Mouse (Mus musculus): ENCODE data around the gene Lrrc1. TPM values are rescaled to one million over a fixed set of nuclear protein-coding genes. Genes with fewer than 3 reads are reported as not detected.
A peak's percentile ranks its signal among the peaks of the same experiment; 100 is the strongest.

Gene Lrrc1
- total and polyA plus RNA-seq, 2 experiments from 2014 or later = 7.4 to 19.8 TPM

DNA sequence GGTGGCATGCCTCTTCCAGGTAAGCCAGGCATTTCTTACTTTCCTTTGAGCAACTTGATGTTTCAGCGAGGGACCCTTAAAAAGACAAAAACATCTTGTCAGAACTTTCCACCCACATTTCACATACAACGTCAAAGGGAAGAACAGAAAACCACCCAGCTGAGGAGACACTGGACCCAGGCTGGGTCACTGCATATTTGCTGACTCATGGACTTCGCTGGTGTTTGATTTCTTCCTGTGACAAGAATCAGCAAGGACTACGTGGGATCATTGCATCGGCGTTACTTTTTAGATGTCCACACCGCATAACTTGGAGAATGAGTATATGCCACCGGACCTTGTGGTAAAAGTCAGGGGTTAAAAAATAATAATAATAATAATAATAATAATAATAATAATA lies 155.7 kb downstream of the Lrrc1 start:
- 89% methylated on average over 8 of the region's 8 CpGs for WGBS
- Histone ChIP-seq H3K9ac (replicated peaks; ENCODE audit: low read length) (no peak overlapping the region), H3K4me2 (ENCODE audit: low read depth, low read length) (no peak overlapping the region), H3K4me1 (ENCODE audit: insufficient read depth, low read length) (no peaks in the 10 kb centered on the region), H3K4me3 (ENCODE audit: low read length) (no peak overlapping the region), H3K27me3 (ENCODE audit: insufficient read depth, low read length) (no peaks in the 10 kb centered on the region), H3K9me3 (ENCODE audit: low read length) (no peaks in the 10 kb centered on the region), H3K36me3 (ENCODE audit: insufficient read depth, low read length) (no peaks in the 10 kb centered on the region), H3K27ac (no peak overlapping the region)
- no peak for TF ChIP-seq CTCF (IDR thresholded peaks at IDR 0.05; ENCODE audit: low read depth)
- DNase-seq (ENCODE audit: low spot score) (no peak), ATAC-seq (no peak)

DNA sequence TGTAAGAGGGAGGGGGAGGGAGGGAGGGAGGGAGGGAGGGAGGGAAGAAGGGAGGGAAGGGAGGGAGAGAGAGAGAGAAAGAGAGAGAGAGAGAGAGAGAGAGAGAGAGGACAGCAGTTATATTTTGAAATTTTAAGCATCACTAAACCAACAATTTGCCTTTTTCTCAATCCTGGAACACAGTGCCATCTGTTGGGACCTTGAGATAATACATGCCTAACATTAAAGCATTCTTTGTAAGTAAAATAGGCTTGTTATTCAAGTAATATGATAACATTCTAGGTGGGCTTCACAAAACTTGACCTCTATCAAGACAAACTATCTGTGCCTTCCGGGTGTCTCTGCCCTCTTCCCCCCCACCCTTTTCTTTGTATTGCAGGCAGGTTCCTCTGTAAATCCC lies 157.9 kb downstream of the Lrrc1 start:
- Histone ChIP-seq H3K4me2 (ENCODE audit: low read depth, low read length) (no peak overlapping the region), H3K27me3 (ENCODE audit: insufficient read depth, low read length) (no peaks in the 10 kb centered on the region), H3K4me3 (ENCODE audit: low read length) (no peak overlapping the region), H3K27ac (no peak overlapping the region), H3K4me1 (ENCODE audit: insufficient read depth, low read length) (no peaks in the 10 kb centered on the region), H3K9ac (replicated peaks; ENCODE audit: low read length) (no peak overlapping the region), H3K36me3 (ENCODE audit: insufficient read depth, low read length) (no peaks in the 10 kb centered on the region), H3K9me3 (ENCODE audit: low read length) (no peaks in the 10 kb centered on the region)
- TF ChIP-seq CTCF (IDR thresholded peaks at IDR 0.05; ENCODE audit: low read depth) = peak; percentile 65
- WGBS = 45% methylated on average over 1 of the region's 1 CpGs
- ATAC-seq (no peak), DNase-seq (ENCODE audit: low spot score) (peak; percentile 68)

DNA sequence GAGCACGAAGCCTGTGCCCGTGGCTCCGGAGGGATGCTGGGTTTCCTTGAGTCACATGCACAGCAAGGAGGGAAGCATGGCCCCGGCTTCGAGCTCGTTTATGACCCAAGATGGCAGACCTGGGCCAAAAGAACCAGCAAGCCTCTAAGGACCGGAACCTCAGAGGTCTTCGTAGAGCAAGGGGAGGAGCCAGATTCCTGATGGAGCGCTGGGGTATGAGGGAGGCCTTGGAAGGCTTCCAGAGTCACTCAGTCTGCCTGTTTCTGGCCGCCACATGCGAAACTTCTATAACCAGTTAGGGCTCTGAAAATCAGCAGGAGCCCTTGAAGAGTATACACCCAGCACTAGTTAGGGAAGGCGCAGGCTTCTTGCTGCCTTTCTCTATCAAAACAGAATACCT lies 159.1 kb downstream of the Lrrc1 start:
- Histone ChIP-seq H3K36me3 (ENCODE audit: insufficient read depth, low read length) (no peaks in the 10 kb centered on the region), H3K9me3 (ENCODE audit: low read length) (no peaks in the 10 kb centered on the region), H3K4me2 (ENCODE audit: low read depth, low read length) (no peak overlapping the region), H3K4me3 (ENCODE audit: low read length) (no peak overlapping the region), H3K4me1 (ENCODE audit: insufficient read depth, low read length) (no peaks in the 10 kb centered on the region), H3K27me3 (ENCODE audit: insufficient read depth, low read length) (no peaks in the 10 kb centered on the region), H3K27ac (no peak overlapping the region), H3K9ac (replicated peaks; ENCODE audit: low read length) (no peak overlapping the region)
- ATAC-seq (no peak), DNase-seq (ENCODE audit: low spot score) (no peak)
- no peak for TF ChIP-seq CTCF (IDR thresholded peaks at IDR 0.05; ENCODE audit: low read depth)
- 73% methylated on average over 12 of the region's 12 CpGs for WGBS

DNA sequence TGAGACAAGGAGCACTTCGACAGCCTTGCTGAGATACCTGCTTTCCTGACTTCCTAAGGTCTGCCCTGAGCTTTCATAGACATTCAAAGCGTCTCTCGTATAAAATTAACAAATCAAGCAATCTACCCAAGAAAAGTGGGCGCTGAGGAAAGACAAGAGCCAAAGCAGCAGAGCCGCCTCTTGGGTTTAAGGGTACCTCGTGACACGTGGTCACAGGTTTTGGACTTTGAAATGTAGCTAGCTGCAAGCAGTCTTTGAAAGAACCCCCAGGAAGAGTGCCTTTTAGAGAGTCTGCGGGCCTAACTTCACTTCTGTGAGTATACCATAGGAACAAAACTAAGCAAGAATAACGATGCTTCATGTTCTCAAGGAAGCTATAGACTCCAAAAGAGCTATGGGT lies 160.0 kb downstream of the Lrrc1 start:
- no peak for TF ChIP-seq CTCF (IDR thresholded peaks at IDR 0.05; ENCODE audit: low read depth)
- 91% methylated on average over 9 of the region's 9 CpGs for WGBS
- H3K9ac ChIP-seq (replicated peaks; ENCODE audit: low read length) = no peak overlapping the region
- H3K4me2 ChIP-seq (ENCODE audit: low read depth, low read length) = no peak overlapping the region
- ATAC-seq (no peak), DNase-seq (ENCODE audit: low spot score) (no peak)
- H3K27ac ChIP-seq = no peak overlapping the region
- no peak overlapping the region for H3K4me3 ChIP-seq (ENCODE audit: low read length)
- no peaks in the 10 kb centered on the region for H3K4me1 ChIP-seq (ENCODE audit: insufficient read depth, low read length)
- no peaks in the 10 kb centered on the region for H3K9me3 ChIP-seq (ENCODE audit: low read length)
- H3K36me3 ChIP-seq (ENCODE audit: insufficient read depth, low read length) = no peaks in the 10 kb centered on the region
- H3K27me3 ChIP-seq (ENCODE audit: insufficient read depth, low read length) = no peaks in the 10 kb centered on the region

DNA sequence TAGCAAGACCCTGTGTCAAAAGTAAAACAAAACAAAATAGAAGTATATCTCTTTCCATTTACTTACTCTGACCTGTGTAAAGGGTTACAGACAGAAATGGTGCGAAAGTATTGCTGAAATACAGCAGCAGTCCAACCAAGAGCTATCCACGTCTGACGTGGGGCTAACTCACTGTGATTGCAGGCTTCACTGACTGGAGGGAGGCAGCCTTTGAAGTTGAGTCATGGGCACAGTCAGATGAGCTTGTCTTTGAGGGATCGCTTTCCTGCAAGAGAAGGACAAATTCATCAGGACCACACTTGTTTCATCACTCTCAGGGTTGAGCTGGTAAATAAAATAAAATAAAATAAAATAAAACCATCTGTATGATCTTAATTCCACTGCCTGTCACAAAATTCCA lies 160.7 kb downstream of the Lrrc1 start:
- Histone ChIP-seq H3K9me3 (ENCODE audit: low read length) (no peaks in the 10 kb centered on the region), H3K27ac (no peak overlapping the region), H3K36me3 (ENCODE audit: insufficient read depth, low read length) (no peaks in the 10 kb centered on the region), H3K4me2 (ENCODE audit: low read depth, low read length) (no peak overlapping the region), H3K4me1 (ENCODE audit: insufficient read depth, low read length) (no peaks in the 10 kb centered on the region), H3K9ac (replicated peaks; ENCODE audit: low read length) (no peak overlapping the region), H3K27me3 (ENCODE audit: insufficient read depth, low read length) (no peaks in the 10 kb centered on the region), H3K4me3 (ENCODE audit: low read length) (no peak overlapping the region)
- WGBS = 81% methylated on average over 4 of the region's 4 CpGs
- no peak for TF ChIP-seq CTCF (IDR thresholded peaks at IDR 0.05; ENCODE audit: low read depth)
- no peak for DNase-seq (ENCODE audit: low spot score)
- no peak for ATAC-seq

DNA sequence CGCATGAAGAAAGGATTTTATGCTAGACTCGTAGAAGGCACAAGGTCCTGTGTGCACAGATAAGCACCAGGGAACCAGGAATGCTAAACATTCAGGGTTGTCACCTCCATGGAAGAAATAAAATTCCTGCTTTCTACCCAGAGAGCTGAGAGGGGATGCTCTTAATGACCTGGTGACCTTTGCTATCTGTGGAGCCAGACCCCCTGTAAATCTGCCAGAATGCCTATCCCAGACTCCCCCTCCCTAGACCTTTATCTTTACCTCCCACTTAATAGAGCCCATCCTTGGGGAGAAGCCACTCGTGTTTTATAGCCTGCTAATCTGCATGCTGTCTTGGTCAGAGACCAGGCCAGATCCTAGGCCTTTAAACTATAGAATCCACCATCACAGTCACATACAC lies 162.2 kb downstream of the Lrrc1 start:
- H3K27me3 ChIP-seq (ENCODE audit: insufficient read depth, low read length) = no peaks in the 10 kb centered on the region
- H3K4me1 ChIP-seq (ENCODE audit: insufficient read depth, low read length) = no peaks in the 10 kb centered on the region
- no peak overlapping the region for H3K27ac ChIP-seq
- no peaks in the 10 kb centered on the region for H3K36me3 ChIP-seq (ENCODE audit: insufficient read depth, low read length)
- H3K4me3 ChIP-seq (ENCODE audit: low read length) = no peak overlapping the region
- no peak overlapping the region for H3K9ac ChIP-seq (replicated peaks; ENCODE audit: low read length)
- no peaks in the 10 kb centered on the region for H3K9me3 ChIP-seq (ENCODE audit: low read length)
- DNase-seq (ENCODE audit: low spot score) = no peak
- ATAC-seq = no peak
- WGBS = 55% methylated on average over 3 of the region's 3 CpGs
- no peak overlapping the region for H3K4me2 ChIP-seq (ENCODE audit: low read depth, low read length)
- TF ChIP-seq CTCF (IDR thresholded peaks at IDR 0.05; ENCODE audit: low read depth) = no peak

DNA sequence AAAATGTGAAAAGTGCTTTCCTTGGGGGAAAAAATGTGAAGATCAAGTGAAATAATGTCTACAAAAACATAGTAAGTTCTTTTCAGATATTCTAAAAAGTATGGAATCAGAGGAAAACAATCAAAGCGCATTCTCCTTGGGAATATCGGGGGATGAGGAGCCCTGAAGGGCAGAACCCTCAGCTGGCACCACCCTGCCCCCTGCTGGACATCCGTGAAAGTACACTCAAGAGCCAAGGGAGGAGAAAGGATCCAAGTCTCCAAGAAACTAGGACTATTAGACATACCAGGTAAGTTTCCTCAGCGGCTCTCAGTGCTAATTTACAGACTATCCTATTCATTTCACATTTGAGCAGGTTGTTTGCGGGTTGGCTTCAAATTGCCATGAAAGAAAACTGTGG lies 163.1 kb downstream of the Lrrc1 start:
- Histone ChIP-seq H3K36me3 (ENCODE audit: insufficient read depth, low read length) (no peaks in the 10 kb centered on the region), H3K27me3 (ENCODE audit: insufficient read depth, low read length) (no peaks in the 10 kb centered on the region), H3K9ac (replicated peaks; ENCODE audit: low read length) (no peak overlapping the region), H3K4me3 (ENCODE audit: low read length) (no peak overlapping the region), H3K4me1 (ENCODE audit: insufficient read depth, low read length) (no peaks in the 10 kb centered on the region), H3K27ac (no peak overlapping the region), H3K4me2 (ENCODE audit: low read depth, low read length) (no peak overlapping the region), H3K9me3 (ENCODE audit: low read length) (no peaks in the 10 kb centered on the region)
- WGBS = 11% methylated on average over 5 of the region's 5 CpGs
- no peak for ATAC-seq
- peak; percentile 89 for TF ChIP-seq CTCF (IDR thresholded peaks at IDR 0.05; ENCODE audit: low read depth)
- peak; percentile 73 for DNase-seq (ENCODE audit: low spot score)

Small RNAs within 50 kb of the gene (microRNA-seq; reads per million reads assigned to microRNA genes)
- gene Gm25250 = 0 reads per million in 2 experiments

Other genes starting within 250 kb of the Lrrc1 start
- gene Mlip, start 191.9 kb downstream of the Lrrc1 start, total RNA-seq (2014; rRNA removed) = 1.3 and 2.5 TPM in 2 replicates
- gene Mlip, start 191.9 kb downstream of the Lrrc1 start, polyA plus RNA-seq (2015; fragmentation: Nextera tagmentation; extraction: Ambion mirVana) = 2.1 and 3.3 TPM in 2 replicates
- 0.05 and 0.36 TPM in 2 replicates for gene Klhl31, start 91.6 kb upstream of the Lrrc1 start, total RNA-seq (2014; rRNA removed)
- 0.14 and 0.20 TPM in 2 replicates for gene Klhl31, start 91.6 kb upstream of the Lrrc1 start, polyA plus RNA-seq (2015; fragmentation: Nextera tagmentation; extraction: Ambion mirVana)
- 21.7 and 24.9 TPM in 2 replicates for gene Gclc, start 209.7 kb upstream of the Lrrc1 start, total RNA-seq (2014; rRNA removed)
- gene Gclc, start 209.7 kb upstream of the Lrrc1 start, polyA plus RNA-seq (2015; fragmentation: Nextera tagmentation; extraction: Ambion mirVana) = 16.3 and 16.9 TPM in 2 replicates